Mouse (Mus musculus): ENCODE results near the gene Nfe2. TPM values are rescaled to one million over a fixed set of nuclear protein-coding genes. Genes with fewer than 3 reads are reported as not detected.
"Not testable (repeated sequence)": the region's sequence is repeated elsewhere in the genome, so short reads cannot be mapped to it uniquely, and the experiment has no call there.

Nfe2 gene
- polyA plus RNA-seq, 1 experiment from 2014 or later = 10.5 TPM

- Histone ChIP-seq H3K4me3 (ENCODE audit: low read depth, low read length) (no peak overlapping the region), H3K9me3 (ENCODE audit: low read length) (no peaks in the 10 kb centered on the region), H3K27ac (ENCODE audit: low read length) (no peak overlapping the region), H3K4me2 (replicated peaks; ENCODE audit: low read depth, low read length) (no peak overlapping the region), H3K36me3 (ENCODE audit: insufficient read depth, low read length) (peaks cover 26% of the 10 kb centered on the region), H3K27me3 (replicated peaks; ENCODE audit: insufficient read depth, low read length) (no peaks in the 10 kb centered on the region), H3K9ac (replicated peaks; ENCODE audit: low read depth) (no peak overlapping the region), H3K4me1 (ENCODE audit: insufficient read depth, low read depth, low read length) (no peaks in the 10 kb centered on the region)
- DNase-seq (ENCODE audit: low spot score) (no peak), ATAC-seq (no peak)
- 70% methylated on average over 28 of the region's 28 CpGs for WGBS
- TF ChIP-seq CTCF (IDR thresholded peaks at IDR 0.05) (no peak), EP300 (IDR thresholded peaks at IDR 0.05) (no peak)
Observed at GRCm38 (mm10) chr15:103248401-103249313, 9.5 kb downstream of the Nfe2 start.

DNA sequence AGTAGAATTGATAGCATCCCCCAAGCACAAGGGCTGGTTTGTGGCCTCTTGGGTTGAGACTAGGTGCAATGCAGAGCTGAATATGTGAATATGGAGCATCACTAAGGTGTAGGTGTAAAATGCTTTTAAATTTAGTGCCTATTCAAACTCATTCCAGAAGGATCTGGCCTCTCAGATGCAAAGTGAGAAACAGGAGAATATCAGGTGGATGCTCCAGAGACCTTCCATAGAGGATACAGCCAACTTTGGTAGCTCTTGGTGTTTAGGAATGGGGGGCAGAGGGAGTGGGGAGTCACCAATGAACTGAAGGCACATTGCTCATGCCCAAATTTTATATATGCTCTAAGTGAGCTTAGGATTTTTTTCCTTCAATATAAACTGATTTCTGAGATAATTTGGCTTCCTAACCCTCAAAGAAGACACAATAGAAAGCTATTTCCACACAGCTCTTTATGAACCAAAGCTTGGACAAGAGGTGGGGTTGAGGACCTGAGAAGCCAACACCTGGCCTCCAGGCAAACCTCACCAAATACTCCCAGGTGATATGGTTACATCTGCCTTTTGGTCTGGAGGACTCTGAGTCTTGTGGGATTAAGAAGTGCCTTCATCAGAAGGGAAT, 10.3 kb downstream of the Nfe2 start:
- no peak for ATAC-seq
- Histone ChIP-seq H3K4me3 (ENCODE audit: low read depth, low read length) (no peak overlapping the region), H3K9ac (replicated peaks; ENCODE audit: low read depth) (no peak overlapping the region), H3K27ac (ENCODE audit: low read length) (no peak overlapping the region), H3K4me2 (replicated peaks; ENCODE audit: low read depth, low read length) (no peak overlapping the region), H3K9me3 (ENCODE audit: low read length) (no peaks in the 10 kb centered on the region), H3K4me1 (ENCODE audit: insufficient read depth, low read depth, low read length) (no peaks in the 10 kb centered on the region), H3K27me3 (replicated peaks; ENCODE audit: insufficient read depth, low read length) (no peaks in the 10 kb centered on the region), H3K36me3 (ENCODE audit: insufficient read depth, low read length) (peaks cover 27% of the 10 kb centered on the region)
- no peak for DNase-seq (ENCODE audit: low spot score)
- TF ChIP-seq CTCF (IDR thresholded peaks at IDR 0.05) (no peak), EP300 (IDR thresholded peaks at IDR 0.05) (no peak)

- Histone ChIP-seq H3K36me3 (ENCODE audit: insufficient read depth, low read length) (peaks cover 32% of the 10 kb centered on the region), H3K9ac (replicated peaks; ENCODE audit: low read depth) (no peak overlapping the region), H3K4me3 (ENCODE audit: low read depth, low read length) (no peak overlapping the region), H3K4me2 (replicated peaks; ENCODE audit: low read depth, low read length) (no peak overlapping the region), H3K4me1 (ENCODE audit: insufficient read depth, low read depth, low read length) (no peaks in the 10 kb centered on the region), H3K9me3 (ENCODE audit: low read length) (no peaks in the 10 kb centered on the region), H3K27ac (ENCODE audit: low read length) (no peak overlapping the region), H3K27me3 (replicated peaks; ENCODE audit: insufficient read depth, low read length) (no peaks in the 10 kb centered on the region)
- ATAC-seq (no peak), DNase-seq (ENCODE audit: low spot score) (no peak)
- WGBS = 82% methylated on average over 9 of the region's 9 CpGs
- TF ChIP-seq CTCF (IDR thresholded peaks at IDR 0.05) (no peak), EP300 (IDR thresholded peaks at IDR 0.05) (no peak)
Observed at GRCm38 (mm10) chr15:103247078-103247781, 11.0 kb downstream of the Nfe2 start.

DNA sequence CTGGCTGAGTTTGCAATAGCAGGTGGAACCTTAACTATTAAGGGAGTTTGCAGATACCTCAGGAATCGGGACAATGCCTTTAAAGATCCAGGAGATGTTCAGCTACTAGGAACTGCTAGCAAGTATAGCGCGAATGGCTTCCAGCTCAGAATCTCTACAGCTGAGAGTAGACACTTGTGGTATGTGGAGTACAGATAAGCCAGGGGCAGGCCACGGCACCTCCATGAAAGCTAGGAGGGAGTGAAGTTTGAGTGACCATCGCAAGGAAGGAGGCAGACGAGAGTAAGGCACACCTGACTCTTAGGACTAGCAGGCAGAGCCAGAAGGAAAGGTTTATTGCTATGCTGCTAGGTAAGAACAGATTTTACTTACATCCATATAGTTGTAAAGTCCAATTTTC, 12.6 kb downstream of the Nfe2 start:
- Histone ChIP-seq H3K27me3 (replicated peaks; ENCODE audit: insufficient read depth, low read length) (no peaks in the 10 kb centered on the region), H3K27ac (ENCODE audit: low read length) (no peak overlapping the region), H3K9me3 (ENCODE audit: low read length) (no peaks in the 10 kb centered on the region), H3K4me3 (ENCODE audit: low read depth, low read length) (no peak overlapping the region), H3K4me1 (ENCODE audit: insufficient read depth, low read depth, low read length) (no peaks in the 10 kb centered on the region), H3K9ac (replicated peaks; ENCODE audit: low read depth) (no peak overlapping the region), H3K36me3 (ENCODE audit: insufficient read depth, low read length) (peaks cover 32% of the 10 kb centered on the region), H3K4me2 (replicated peaks; ENCODE audit: low read depth, low read length) (no peak overlapping the region)
- WGBS = 63% methylated on average over 6 of the region's 6 CpGs
- DNase-seq (ENCODE audit: low spot score) (no peak), ATAC-seq (no peak)
- TF ChIP-seq CTCF (IDR thresholded peaks at IDR 0.05) (no peak), EP300 (IDR thresholded peaks at IDR 0.05) (no peak)

DNA sequence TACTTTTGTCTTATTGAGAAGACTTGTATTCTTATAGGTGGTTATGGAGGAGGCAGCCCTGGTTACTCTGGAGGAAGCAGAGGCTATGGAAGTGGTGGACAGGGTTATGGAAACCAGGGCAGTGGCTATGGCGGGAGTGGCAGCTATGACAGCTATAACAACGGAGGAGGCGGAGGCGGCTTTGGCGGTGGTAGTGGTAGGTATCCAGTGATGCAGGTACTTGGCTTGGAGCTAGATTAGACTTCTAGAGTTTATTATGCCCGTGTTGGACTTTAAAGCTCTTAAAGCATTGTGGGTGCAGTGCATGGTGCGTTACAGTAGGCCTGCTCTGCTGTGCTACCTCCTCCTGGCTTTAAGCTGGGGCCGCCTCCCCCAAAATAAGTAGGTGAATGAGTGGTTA, 15.3 kb downstream of the Nfe2 start:
- 48% methylated on average over 8 of the region's 8 CpGs for WGBS
- no peak for DNase-seq (ENCODE audit: low spot score)
- Histone ChIP-seq H3K36me3 (ENCODE audit: insufficient read depth, low read length) (peaks cover 23% of the 10 kb centered on the region), H3K9me3 (ENCODE audit: low read length) (no peaks in the 10 kb centered on the region), H3K27me3 (replicated peaks; ENCODE audit: insufficient read depth, low read length) (no peaks in the 10 kb centered on the region), H3K4me3 (ENCODE audit: low read depth, low read length) (no peak overlapping the region), H3K4me1 (ENCODE audit: insufficient read depth, low read depth, low read length) (no peaks in the 10 kb centered on the region), H3K4me2 (replicated peaks; ENCODE audit: low read depth, low read length) (no peak overlapping the region; the same call in 1 of the 2 replicates), H3K27ac (ENCODE audit: low read length) (no peak overlapping the region), H3K9ac (replicated peaks; ENCODE audit: low read depth) (no peak overlapping the region)
- no peak for ATAC-seq
- TF ChIP-seq CTCF (IDR thresholded peaks at IDR 0.05) (no peak), EP300 (IDR thresholded peaks at IDR 0.05) (no peak)

DNA sequence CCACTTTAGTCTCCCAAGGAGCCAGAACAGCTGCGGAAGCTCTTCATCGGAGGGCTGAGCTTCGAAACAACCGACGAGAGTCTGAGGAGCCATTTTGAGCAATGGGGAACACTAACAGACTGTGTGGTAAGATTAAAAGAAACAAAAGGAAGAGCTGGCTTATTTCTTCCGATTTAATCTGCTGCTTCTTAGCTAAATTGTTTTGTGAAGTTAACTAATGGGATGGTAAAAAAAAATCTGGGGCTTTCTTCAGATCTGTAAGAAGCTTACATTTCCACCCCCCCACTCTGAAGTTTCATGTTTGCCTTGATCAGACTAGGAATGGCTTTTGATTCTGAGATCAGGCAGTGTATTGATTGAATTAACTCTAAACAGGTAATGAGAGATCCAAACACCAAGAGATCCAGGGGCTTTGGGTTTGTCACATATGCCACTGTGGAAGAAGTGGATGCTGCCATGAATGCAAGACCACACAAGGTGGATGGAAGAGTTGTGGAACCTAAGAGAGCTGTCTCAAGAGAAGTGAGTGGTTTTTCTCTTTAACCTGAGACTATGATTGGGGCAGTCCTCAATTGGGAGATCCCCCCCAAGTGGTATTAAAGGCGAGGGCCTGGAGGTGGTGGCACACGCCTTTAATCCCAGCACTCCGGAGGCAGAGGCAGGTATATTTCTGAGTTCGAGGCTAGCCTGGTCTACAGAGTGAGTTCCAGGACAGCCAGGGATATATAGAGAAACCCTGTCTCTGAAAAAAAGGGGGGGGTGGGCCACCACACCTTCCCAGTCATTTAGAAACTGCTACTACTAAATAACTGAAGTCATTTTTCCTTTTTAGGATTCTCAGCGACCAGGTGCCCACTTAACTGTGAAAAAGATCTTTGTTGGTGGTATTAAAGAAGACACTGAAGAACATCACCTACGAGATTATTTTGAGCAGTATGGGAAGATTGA, 16.9 kb downstream of the Nfe2 start:
- H3K4me1 ChIP-seq (ENCODE audit: insufficient read depth, low read depth, low read length); DNase-seq (ENCODE audit: low spot score); ATAC-seq; H3K9me3 ChIP-seq (ENCODE audit: low read length); H3K36me3 ChIP-seq (ENCODE audit: insufficient read depth, low read length); H3K27me3 ChIP-seq (replicated peaks; ENCODE audit: insufficient read depth, low read length): not testable (repeated sequence)
- 3% methylated on average over 11 of the region's 12 CpGs for WGBS
- H3K4me2 ChIP-seq (replicated peaks; ENCODE audit: low read depth, low read length) = peak overlapping the region; percentile 56
- peak overlapping the region; percentile 94 for H3K27ac ChIP-seq (ENCODE audit: low read length)
- H3K9ac ChIP-seq (replicated peaks; ENCODE audit: low read depth) = peak overlapping the region; percentile 72
- peak overlapping the region; percentile 69 for H3K4me3 ChIP-seq (ENCODE audit: low read depth, low read length)

Data from lung, postnatal 0 days (tissue).